Mouse (Mus musculus): ENCODE results near the gene Stag3.

- TF ChIP-seq TAL1 (IDR thresholded peaks at IDR 0.05; ENCODE audit: low read length) (no peak), GATA1 (IDR thresholded peaks at IDR 0.05; ENCODE audit: low read length) (no peak)
Measured at GRCm38 (mm10) chr5:138271232-138271631, 8.8 kb upstream of the Stag3 start.
